Mouse (Mus musculus): ENCODE data around the gene Bicdl1.
"Not testable (repeated sequence)": the region's sequence is repeated elsewhere in the genome, so short reads cannot be mapped to it uniquely, and the experiment has no call there.

Bicdl1 gene

DNA sequence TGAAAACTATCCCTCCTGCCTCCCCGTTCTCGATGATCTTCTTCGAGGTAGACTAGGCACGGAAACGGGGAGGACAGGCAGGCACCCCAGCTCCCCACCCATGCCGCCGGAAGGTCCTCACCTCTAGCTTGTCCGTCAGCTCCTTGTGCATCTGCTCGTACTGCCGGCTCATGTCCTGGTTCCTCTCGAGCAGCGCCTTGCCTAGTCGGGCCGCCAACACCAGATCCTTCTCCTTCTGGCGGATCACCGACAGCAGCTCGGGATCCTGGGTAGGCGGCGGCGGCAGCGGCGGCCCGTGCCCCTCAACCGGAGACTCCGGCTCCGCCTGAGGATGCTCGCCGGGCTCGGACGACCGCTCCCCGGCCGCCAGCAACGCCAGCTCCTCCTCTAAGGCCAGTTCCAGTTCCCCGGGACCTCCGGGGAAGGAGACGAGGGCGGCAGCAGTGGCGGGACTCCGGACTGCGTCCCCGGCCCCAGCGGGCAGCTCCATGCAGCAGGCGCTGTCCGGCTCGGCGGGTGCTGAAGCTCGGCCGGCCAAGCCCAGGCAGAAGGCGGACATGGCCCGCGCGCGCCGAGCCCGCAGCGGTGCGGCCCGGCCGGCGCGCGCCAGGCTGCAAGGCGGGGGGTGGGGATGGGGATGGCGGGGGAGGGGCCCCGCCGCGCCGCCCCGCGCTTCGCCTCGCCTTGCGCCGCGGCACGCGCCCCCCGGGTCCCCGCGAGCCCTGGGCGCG lies at the start of gene Bicdl1:
Gene Bicdl1, minus strand, starts transcription at position 621 of the 731 bp plus-strand sequence.
- DNase-seq (ENCODE audit: low read depth, low spot score): no peak

DNA sequence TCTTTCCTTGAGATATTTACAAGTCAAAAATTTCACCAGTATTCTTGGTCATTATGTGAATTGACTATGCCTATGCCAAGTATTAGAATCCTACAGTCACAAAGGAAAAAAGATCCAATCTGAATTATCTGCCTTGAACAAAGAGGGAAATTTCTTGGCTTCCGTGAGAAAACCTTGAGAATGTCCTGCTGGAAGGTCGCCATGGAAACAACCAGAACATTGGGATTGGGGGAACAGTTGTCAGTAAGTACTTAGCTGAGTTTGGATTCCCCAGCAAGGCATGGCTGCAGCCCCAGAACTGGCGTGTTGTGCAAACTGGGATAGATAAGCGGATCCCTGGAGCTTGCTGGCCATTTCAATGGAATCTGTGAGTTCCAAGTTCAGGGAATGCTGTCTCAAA lies 45.5 kb upstream of the Bicdl1 start:
- DNase-seq (ENCODE audit: low read depth, low spot score): no peak

DNA sequence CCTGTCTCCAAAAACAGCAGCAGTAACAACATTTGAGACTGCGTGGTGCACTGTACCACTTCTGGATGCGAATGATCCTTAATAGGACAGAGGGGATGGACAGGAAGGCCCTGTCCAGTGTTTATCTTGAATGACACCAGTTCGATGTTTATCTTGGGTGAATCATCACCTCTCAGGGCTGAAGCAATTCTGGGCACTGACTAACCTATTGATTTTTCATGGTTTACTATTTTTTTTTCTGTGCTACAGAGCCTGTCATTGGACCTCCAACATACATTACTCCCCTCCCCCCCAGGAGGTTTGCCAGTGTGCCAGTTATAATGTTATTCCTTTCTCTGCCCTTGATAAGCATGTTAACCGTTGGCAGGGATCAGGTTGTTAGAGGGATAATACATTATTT lies 43.9 kb upstream of the Bicdl1 start:
- DNase-seq (ENCODE audit: low read depth, low spot score): no peak

DNA sequence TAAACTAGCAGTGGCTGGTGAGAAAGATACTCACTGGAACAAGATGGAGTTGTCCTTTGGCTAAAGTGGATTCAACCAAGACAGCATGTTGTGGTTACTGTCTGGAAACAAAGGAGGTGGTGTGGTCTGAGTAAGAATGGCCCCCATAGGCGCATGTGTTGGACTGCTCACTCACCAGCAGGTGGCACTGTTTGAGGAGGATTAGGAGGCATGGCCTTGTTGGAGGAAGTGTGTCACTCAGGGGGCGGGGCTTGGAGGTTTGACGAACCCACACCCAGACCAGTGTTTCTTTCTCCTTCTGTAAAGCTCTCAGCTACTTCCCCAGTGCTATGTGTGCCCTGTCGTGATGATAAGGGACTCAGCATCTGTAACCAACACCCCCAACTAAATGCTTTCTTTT lies 38.6 kb upstream of the Bicdl1 start:
- DNase-seq (ENCODE audit: low read depth, low spot score): no peak

DNA sequence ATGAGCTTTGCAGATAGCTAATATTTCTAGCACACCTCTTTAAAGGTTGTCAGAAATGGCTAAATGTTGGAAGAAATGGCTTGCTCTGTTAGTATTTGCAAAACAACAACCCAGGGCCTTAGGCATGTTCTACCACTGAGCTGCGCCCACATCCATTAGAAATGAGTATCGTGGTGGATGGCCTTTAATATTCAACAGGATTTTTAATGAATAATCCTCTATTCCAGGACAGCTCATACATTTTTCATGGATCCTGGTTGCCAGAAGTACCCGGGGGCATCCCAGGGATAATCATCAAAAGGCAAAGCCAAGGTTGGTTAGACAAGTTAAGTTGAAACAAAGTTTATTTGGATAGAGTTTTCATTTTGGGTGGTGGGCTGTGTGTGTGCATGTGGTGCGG lies 37.7 kb upstream of the Bicdl1 start:
- DNase-seq (ENCODE audit: low read depth, low spot score): no peak

DNA sequence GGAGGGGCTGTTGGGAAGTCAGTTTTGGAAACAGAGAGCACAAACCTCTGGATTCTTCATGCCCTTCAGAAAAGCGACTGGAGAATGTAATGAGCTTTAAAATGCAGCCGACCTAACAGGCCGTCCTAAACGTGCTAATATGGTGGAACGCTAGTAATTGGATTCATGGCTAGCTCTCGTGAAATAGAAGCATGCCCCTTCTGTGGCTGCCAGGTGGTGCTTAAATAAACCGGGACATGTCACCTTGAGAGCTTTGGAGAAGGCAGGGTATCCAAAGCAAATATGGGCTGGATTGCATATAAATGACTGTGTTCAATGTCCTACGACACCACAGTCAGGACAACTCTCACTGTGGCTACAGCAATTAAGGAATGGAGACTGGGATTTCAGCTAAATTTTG lies 35.4 kb upstream of the Bicdl1 start:
- DNase-seq (ENCODE audit: low read depth, low spot score): no peak

DNA sequence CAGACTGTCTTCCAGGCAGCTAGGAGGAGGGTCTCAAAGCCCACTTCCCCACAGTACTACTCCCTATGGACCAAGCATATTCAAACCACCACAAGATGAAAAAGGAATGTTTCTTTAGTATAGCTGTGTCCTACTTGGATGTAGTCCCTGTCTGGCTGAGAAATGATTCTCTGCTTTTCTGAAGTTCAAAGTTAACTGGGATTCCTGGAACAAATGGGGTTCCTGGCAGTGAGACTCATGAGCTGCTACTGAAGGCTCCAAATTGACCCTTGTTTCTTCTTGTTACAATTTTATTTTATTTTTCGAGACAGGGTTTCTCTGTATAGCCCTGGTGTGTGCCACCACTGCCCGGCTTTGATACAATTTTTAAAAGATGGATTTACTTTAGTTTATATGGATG lies 32.6 kb upstream of the Bicdl1 start:
- no peak for DNase-seq (ENCODE audit: low read depth, low spot score)

DNA sequence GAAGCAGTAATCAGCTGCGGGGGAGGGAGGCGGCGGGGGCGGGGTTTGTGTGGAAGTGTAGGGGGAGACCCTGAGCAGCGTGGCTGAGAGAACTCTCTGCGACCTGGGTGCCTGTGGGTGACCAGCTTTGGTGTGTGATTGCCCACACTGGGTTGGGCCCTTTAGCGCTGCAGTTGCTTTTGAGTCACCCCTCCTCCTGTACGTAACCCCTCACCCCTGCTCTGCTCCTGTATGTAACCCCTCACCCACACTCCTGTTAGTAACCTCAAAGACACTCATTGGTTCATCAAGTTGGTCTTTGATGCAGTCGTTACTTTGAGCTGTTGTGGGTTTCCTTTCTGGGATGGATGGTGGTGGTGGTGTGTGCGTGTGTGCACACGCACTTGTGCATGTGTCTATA lies 29.5 kb upstream of the Bicdl1 start:
- DNase-seq (ENCODE audit: low read depth, low spot score): no peak

DNA sequence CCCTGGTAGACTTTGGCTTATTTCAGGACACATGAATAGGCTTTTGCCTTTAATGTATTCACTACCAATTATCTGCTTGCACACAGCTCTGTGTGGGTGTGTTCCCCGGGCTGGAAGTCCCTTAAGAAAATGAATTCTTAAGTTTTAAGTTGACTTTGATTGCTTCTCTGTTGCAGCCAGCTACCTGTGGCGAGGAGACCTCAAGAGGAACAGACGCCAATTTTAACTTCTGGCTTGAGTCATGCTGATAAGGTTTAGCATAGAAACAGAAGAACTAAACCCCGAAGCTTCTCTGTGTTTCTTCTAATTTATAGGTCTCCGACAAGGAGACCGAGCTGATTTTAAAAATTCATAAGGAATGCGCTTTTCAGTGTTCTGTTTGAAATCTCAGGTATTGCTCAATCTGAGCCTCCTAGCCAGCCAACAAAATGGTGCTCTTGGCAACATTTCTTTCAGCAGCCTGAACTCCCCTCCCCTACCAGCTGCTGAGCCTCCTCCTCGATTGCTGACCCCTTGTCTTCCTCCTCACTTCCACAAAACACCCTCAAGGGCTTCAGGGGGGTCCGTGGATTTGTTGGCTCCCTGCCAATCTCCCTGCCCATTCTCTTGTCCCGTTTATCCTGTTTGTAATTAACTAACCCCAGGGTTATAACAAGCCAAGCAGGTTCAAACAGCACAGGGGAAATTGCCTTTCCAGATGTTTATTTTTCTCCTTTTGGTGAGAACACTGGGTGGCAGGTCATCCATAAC lies 27.2 kb upstream of the Bicdl1 start:
- no peak for DNase-seq (ENCODE audit: low read depth, low spot score)

DNA sequence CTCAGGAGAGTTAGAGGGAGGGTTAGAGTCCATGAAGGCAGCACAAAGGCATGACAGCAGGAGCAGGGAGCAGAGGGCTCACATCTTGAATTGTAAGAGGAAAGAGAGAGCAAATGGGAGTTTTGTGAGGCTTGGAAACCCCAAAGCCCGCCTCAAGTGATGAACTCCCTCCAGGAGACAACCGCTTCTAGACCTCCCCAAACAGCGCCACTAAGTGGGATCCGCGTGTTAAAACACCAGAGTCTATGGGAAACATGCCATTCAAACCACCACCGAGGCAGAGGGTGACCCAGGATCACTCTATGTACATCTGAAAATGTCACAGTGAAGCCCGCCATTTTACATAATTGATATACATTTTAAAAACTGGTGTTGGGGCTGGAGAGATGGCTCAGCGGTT lies 26.1 kb upstream of the Bicdl1 start:
- no peak for DNase-seq (ENCODE audit: low read depth, low spot score)

DNA sequence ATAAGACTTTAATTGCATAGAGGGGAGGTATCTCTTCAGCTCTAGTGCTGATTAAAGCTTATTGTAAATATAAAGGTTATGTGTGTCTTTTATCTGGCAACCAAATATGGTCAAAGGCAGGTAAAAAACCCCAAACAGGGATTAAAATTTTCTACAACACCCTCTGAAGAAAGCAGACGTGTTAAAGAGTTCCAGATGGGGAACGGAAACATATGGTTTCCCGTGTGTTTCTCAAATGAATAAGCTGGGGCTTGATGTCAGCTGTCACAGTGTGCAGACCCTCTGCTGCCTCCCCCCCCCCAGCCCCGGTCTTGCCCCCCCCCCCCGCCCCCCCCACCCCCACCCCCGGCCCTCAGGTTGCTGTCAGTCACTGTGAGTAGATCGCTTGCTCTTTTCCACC lies 24.1 kb upstream of the Bicdl1 start:
- no peak for DNase-seq (ENCODE audit: low read depth, low spot score)

DNA sequence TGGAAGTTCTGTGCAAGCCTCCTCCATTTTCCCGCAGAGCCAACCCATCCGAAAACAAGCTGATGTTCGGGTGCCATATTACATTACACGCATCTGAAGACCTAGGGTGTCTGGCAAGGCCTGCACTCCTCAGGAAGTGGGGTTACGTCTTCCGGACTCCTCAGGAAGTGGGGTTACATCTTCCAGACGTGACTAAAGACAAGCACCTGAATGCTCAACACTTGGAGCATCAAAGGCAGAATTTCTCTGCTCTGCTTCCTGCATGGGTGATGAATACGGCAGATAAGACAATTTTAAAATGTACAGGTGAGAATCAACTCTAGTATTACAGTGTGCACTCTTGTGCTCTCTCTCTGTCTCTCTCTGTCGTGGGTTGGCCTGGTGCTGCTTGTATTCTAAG lies 23.4 kb upstream of the Bicdl1 start:
- no peak for DNase-seq (ENCODE audit: low read depth, low spot score)

DNA sequence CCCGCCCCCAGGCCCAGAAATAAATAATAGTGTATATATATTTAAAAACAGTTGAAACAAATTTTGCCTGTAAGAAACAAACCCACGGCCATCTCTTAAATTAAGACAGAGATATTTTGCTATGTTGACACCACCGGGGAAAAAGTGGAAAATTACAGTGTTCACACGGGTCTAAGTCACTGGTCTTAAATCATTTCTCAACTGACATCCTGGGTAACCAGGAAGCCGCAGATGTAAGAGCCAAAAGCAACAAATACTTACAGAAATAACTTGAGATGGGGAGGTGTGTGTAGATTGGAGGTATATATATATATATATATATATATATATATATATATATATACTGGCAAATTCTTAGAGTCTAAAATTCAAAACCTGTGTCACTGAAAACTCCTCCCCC lies 21.5 kb upstream of the Bicdl1 start:
- no peak for DNase-seq (ENCODE audit: low read depth, low spot score)

DNA sequence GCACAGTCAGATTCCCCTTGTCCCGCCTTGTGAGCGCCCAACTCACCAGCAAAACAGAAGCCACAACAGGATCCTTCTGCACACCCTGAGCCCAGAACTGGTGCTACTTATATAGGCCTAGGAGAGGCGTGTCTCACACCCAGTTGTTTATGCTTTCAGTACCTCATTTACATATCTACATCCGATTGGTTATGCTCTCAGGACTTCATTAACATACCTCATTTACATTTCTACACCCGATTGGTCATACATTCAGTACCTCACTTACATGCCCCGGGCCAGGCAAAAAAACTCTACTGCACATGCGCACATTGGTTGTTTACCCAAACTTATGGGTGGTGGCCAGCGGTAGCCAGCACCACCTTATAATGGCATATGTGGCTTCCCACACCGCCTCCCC lies 20.5 kb upstream of the Bicdl1 start:
- not testable (repeated sequence) for DNase-seq (ENCODE audit: low read depth, low spot score)

DNA sequence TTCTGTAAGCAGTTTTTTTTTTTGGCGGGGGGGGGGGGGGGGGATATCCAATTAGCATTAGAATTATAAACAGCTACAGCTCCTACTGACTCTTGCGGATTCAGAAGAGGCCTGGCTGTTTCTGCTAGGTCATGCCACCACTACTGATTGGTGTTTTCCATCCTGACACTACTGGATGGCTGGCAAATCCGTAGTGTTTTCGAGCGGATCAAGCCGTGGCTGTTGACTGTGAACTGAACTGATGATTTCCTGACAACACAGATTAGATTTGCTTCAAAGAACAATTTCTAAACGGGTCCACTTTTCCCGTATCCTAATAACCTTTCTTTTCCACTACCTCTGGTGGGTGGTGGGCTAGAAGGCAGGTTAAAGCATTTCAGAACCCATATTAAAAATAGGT lies 16.9 kb upstream of the Bicdl1 start:
- DNase-seq (ENCODE audit: low read depth, low spot score): no peak

DNA sequence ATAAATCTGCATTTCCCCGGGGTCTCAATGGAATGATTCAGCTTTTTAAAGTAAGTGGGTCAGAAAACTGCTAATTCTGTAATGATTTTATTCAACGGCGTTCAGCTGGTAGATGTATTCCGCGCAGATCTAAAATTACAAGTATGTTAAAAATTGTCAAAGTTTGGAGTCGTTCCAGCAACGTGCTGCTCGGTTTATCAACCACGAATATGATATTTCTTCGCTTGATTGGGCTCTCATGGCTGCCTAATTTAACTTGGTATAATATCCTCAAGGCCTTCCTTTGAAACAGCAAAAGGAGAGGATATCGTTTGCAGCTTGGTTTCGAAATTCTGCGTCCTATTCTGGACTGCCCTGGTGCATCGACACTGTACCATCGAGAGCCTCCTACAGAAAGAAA lies 13.9 kb upstream of the Bicdl1 start:
- no peak for DNase-seq (ENCODE audit: low read depth, low spot score)

DNA sequence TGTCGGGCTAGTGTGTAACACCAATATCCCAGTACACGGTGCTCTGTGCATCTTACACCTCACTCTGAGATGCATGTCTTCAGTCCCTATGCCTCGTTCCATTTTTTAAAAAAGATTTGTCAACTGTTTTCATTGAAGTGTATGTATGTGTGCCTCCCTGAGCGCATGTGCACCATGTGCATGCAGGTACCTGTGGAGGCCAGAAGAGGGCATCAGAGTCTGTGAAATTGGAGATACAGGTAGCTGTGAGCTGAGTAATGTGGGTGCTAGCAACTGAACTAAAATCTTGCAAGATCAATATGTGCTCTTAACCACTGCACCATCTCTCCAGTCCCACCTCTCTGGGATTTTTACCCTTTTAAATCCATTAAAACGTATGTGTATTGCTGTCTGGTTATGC lies 6.6 kb upstream of the Bicdl1 start:
- DNase-seq (ENCODE audit: low read depth, low spot score): no peak

DNA sequence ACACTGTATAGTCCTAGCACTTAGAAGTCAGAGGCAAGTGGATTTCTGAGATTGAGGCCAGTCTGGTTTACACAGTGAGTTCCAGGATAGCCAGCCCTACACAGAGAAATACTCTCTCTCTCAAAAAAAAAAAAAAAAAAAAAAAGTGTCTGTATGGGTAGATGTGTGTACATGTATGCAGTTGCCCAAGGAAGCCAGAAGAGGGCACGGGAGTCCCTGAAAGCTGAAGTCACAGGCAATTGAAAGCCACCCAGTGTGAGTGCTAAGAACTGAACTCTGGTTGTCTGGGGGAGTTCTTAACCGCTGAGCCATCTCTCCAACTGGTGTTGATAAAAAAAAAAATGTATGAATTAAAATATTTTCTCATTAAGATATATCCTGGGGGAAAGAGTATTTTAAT lies 3.1 kb upstream of the Bicdl1 start:
- DNase-seq (ENCODE audit: low read depth, low spot score): no peak

DNA sequence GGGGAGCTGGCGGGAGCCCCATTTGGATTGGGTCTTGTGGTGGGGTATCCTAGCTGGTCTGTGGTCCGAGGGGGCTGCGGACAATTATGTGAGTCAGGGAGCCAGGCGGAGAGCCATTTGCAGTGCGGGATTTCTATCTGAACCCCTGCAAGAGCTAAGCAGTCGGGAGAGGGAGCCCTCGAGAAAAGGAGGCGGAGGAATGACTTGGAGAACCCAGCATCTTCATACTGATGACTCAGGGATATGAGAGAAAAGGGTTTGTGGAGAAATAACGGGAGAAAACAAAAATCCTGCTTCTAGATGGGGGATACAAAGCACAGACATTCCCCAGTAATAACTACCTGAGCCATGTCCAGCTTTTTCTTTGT lies 1.4 kb upstream of the Bicdl1 start:
- no peak for DNase-seq (ENCODE audit: low read depth, low spot score)

DNA sequence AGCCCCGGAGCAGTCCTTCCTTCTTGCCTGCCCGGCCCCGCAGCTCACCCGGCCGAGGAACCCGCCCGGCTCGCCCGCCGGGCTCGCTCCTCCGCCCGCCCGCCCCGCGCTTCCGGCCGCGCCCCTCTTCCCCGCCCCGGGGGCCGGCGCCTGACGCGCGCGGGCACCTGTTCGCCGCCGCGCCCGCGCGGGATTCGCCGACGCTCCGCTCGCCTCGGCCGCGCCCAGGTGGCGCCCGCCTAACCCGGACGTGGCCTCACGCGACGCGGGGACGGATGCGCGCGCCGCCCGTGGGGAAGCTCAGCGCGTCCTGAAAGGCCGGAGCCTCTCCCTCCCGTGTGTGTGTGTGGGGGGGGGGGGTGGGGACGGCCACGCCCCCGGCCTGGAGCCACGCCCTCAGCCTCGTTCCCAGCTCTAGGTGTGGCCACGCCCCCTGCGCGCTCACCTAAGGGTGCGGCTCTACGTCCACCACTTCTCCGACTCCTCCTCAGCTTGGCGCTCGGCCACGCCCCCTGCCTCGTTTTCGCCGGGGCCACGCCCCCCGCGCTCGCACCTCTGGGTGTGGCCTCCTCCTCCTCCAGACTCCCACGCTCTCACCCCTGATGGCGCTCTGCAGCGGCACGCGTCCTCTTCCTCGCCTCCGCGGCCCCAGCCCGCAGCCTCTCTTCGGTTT lies 891 bp upstream of the Bicdl1 start:
- DNase-seq (ENCODE audit: low read depth, low spot score): peak; percentile 60

DNA sequence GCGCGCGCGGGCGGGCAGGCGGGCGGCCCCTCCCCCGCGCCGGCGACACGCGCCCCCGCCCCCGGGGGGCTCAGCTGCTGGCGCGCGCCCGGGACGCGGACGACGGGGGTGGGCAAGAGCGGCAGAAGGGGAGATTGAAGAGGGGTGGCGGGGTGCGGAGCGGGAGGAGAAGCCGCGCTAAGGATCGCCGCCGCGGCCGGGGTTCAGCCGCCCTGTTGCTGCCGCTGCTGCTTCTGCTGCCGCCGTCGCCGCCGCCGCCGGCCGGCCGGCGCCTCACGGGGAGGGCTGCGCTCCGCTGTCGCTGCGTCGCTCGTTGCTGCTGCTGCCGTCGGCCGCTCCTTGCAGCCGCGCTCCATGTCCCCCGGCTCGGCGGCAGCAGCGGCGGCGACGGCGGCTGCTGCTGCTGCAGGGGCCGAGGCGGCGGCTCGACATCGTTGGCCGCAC lies 333 bp upstream of the Bicdl1 start:
- DNase-seq (ENCODE audit: low read depth, low spot score): no peak

DNA sequence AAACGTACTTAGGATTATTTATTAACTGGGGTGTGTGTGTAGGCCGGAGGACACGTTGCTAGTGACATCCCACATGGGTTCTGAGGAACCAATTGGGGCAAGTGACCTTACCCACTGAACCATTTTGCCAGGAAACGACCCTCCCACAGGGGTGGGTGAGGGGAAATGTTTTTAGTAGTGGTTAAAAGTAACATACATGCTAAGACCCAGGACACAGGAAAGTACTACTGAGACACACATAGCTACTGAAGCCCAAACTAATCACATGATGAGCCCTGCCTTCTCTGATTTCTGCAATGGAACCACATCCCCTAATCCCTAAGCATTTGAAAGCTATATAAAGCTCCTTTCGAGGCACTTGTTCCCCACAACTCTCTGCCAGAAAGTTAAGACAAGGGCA lies 1.1 kb downstream of the Bicdl1 start:
- no peak for DNase-seq (ENCODE audit: low read depth, low spot score)

DNA sequence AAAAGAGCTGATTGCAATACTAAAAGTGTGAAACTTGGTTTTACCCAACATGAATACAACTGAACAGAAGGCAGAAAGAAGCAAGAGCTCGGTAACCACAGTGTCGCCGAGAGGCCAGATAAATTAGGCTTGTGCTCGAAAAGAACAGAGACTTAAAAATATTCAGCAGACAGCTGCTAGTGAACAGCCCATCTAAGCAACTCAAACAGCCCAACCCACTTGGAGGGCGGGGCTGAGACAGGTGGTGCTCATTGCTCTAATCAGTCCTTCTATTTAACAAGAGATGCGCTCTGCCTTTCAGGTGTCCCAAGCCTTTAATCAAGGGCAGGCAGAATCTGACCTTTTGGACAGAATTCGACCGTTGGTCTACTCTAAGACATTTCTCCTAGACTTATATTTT lies 4.8 kb downstream of the Bicdl1 start:
- DNase-seq (ENCODE audit: low read depth, low spot score): no peak

Data from c-Kit-negative CD71-positive TER-119-positive erythroid progenitor cells, embryonic 14.5 days (primary cell).